Mouse (Mus musculus) erythroblast, embryonic 14.5 days (primary cell): ENCODE results near the gene Cop1.

Source experiments
- GATA1 ChIP-seq: IDR thresholded peaks from 2 replicates; pipeline ENCODE4 v1.6.1; 2012; ENCODE audit warnings: low read length, inconsistent platforms, mixed read lengths
- TAL1 ChIP-seq: IDR thresholded peaks from 3 replicates; pipeline ENCODE4 v1.6.1; 2012; ENCODE audit warnings: low read length, inconsistent platforms, mixed read lengths

GRCm38 (mm10) chr1:159382916-159383315 lies 150.8 kb downstream of the Cop1 start:
- TF ChIP-seq GATA1 = no peak
- TF ChIP-seq TAL1 = no peak
